Mouse (Mus musculus) layer of hippocampus, adult 8-10 months (tissue): ENCODE data around the gene Usp24. TPM values are rescaled to one million over a fixed set of nuclear protein-coding genes. Genes with fewer than 3 reads are reported as not detected.

Source experiments
- DNase-seq, 2 experiments: peaks; one replicate each; pipeline ENCODE4 v3.0.0; 2022; ENCODE audit warnings: low spot score in 2 of 2
- total RNA-seq, 4 experiments: library from RNA; stranded (reverse); gene quantifications; 2 replicates each; pipeline ENCODE4 v1.2.4; 2022

The Usp24 gene
- total RNA-seq, 4 experiments from 2014 or later: 42.5 to 52.1 (median 47.9) TPM

GRCm38 (mm10) chr4:106490620-106491019, 174.6 kb downstream of the Usp24 start:
- no peak for DNase-seq

Other genes with a start within 250 kb of the Usp24 start
- under 1 TPM in 3 of 4 experiments, not detected in 1; 0.11 to 0.16 (median 0.13) TPM for gene Pcsk9, start 148.1 kb downstream of the Usp24 start, total RNA-seq
- gene Bsnd, start 176.1 kb downstream of the Usp24 start, total RNA-seq: not detected
- 10 to 100 TPM; 66.0 to 86.5 (median 75.9) TPM for gene Dhcr24, start 244.8 kb downstream of the Usp24 start, total RNA-seq